Mouse (Mus musculus): ENCODE results near the gene Aqp12.

Aqp12 gene

DNA sequence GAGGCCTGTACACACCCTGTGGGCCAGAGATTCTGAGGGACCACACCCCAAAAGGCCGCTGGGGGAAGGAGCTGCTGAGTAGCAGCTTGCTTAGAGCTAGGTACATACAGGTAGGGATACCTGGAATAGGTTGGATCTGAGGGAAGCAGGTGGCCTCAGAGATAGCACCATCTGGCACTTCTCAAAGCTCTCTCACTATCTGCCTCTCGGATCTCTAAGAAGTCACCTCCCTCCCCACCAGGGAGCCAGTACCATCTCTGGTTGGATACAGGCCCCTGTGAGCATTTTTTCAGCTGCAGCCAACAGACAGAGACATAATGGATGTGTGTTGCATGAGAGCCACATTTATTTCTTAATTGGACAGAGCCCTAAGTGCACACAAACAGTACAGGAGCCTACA is 9.0 kb downstream of the Aqp12 start:
- DNase-seq (ENCODE audit: low spot score): no peak

DNA sequence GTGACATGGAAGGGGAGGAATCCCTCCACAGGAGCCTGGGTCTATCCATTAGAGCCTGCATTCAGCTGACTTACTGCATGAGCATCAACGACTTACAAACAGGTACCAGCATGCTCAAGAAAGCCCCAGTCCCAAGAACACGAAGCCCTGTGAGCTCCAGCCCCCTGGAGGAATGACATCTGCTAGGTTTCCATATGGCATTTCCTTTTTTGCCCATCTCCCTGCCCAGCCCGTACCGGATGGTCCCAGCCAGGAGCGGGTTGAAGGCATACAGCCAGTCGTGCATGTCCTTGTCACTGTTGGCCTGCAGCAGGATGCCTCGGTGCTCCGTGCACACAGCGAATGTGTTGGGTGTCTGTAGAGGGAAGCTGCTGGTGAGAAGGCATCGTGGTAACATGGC is 12.6 kb downstream of the Aqp12 start:
- no peak for DNase-seq (ENCODE audit: low spot score)

DNA sequence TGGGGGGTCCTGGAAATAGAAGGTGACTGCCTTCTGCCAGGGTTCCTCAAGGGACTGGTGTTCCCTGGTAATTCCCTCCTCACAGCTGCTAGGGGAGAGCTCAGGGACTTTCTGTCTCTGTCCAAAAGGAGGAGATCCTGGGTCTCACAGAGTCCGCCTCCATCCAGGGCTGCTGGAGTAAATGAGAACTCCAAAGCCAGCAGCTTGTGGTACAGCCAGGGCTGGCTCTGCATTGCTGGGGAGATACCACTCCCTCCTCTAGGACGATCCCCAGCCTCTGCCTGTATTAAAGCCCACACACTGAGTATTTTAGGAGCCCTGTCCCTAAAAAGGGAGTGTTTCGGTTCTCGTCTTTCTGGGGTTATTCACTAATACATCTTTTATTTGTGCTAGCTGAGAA is 14.5 kb downstream of the Aqp12 start:
- DNase-seq (ENCODE audit: low spot score): no peak

DNA sequence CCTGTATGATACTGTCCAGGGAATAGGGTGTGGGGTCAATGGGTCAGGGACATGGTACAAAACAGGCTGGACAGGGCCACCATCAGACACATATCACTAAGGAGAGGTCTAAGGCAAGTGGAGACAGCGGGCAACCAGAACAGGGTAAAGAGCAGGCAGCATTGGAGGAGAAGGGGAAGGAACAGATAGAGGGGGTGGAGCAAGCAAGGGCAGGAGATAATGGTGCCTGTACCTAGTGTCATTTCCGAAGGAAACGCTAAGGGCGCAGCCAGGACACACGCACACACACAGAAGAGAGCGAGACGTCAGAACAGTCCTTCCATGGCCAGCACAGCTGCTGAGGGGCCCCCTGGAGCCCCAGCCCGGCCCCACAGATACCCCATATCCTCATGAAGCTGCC is 20.5 kb downstream of the Aqp12 start:
- no peak for DNase-seq (ENCODE audit: low spot score)

DNA sequence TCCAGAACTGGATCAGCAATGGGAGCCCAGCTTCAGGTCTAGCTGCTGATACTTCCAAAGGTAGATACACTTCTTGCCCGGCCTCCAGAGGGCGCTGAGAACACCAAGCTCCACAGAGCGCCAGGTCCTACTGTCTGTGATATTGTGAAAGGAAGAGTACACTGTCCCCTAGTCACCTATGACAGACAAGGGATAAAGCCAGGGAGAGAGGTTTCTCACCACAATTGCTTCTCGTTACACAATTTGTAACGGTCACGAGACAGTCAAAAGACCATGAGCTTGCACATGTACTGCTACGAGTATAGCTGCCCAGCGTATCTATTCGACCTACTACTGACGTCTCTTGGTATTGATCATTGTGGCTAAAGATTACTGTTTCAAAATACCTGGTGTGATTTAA is 23.3 kb downstream of the Aqp12 start:
- DNase-seq (ENCODE audit: low spot score): no peak

DNA sequence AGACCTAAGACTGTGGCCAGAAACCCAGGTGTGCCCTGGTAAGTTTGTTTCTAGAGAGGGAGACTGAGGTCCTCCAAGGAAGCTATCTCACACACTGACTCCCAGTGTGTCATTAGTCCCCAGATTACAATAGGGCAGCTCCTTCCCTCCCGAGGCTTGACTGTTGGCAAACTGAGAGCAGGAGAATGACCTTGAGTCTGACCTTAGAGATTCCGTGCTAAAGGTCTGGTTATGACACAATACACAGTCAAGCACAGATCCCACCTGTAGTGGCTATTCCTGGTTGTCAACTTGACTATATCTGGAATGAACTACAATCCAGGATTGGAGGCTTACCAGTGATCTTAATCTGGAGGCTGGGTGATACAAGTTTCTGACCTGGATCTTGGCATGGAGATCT is 23.9 kb downstream of the Aqp12 start:
- no peak for DNase-seq (ENCODE audit: low spot score)

DNA sequence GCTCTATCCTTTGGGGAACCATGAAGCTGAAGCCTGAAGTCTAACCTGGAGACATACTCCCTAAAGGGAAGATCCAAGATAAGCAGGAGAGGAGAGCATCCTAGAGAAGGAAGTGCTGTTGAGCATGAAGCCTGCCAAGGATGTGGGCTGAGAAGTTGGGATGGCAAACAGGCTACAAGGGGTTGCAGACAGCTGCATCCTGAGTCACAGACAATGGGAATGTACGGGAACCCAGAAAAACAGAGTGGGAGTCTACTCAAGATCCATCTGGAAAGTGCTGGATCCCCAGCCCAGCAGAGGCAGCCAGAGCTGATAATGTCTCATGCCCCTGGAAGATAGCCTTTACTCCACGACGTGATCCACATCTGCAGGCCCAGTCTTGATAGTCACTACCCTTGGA is 25.1 kb downstream of the Aqp12 start:
- no peak for DNase-seq (ENCODE audit: low spot score)

DNA sequence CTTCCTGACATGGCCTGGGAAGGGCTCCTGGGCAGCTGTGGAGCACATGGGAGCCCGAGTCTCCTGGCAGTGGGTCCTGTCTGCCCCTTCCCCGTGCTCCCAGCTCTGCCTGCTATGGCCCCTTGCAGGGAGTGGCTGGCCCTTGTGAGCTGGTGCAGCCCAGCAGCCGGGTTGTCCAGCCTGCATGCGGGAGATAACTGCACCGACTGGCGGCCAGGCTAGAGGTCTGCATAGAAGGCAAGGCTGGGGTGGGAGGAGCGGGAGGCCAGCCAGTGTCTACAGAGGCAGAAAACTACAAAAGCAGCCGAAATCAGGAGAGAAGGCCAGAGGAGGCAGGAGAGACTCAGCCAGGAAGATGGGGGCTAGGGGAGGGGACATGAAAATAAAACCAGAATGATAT is 27.9 kb downstream of the Aqp12 start:
- DNase-seq (ENCODE audit: low spot score): no peak

DNA sequence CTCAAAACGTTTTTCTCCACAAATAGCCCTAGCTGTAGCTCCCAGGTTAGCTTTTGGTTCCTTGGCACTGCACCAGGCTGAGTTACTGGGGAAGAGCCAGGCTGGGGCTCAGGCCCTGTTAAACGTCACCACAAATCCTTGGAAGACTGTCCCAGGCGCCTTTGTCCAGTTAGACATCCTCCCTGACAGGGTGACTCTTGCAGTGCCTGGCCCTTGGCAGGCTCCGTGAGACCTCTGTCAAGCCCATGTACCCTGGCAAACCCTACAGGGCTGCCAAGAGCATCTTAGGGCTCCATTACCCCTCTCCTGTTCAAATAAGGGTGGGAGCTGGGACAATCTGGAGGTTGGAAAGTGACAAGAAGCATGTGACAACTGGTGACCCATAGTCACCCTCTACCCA is 29.8 kb downstream of the Aqp12 start:
- DNase-seq (ENCODE audit: low spot score): no peak

DNA sequence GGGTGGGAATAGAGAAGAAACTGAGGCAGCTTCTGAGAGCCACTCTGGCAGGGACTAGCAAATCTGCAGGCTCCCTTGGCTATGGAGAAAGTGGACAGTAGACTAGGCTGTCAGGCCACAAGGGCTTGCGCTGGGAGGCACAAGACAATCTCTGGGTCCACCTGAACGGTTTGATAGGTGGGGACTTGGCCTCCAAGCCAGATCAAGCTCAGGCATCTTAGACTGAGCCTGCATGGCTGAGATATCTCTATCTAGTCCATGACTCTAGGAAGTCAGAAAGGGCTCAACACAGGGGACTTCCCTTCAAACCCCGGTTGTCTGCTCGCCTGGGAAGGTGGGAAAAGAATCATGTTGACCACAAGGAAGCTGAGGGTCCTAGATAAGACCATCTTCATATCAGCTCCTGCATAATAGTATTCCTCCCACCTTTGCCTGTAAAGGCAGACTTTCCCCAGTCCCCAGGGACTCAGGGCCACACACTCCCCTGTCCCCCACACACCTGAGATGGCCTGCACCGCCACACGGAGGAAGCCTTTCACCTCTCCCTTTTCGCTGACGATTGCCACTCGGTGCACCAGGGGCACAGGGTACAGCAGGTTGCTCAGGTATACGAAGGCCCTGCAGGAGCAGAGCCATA is 40.1 kb downstream of the Aqp12 start:
- no peak for DNase-seq (ENCODE audit: low spot score)

DNA sequence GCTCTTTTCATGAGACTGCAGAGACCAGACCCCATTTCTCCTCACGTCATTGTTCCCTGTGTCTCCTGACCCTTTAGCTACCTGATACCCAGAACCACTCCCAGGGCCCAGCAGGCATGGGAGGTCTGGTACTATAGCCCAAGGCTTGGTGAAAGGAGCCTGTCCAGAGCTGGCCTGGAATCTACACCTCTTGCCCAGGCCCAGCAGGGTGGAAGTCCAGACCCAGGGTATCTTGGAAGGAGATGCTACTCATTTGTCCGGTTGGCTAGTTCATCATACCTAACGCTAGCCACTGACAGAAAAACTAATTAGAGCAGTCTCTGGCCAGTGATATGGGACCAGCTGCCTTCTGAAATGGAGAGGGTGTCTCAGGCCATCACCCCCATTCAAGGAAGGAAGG is 43.9 kb downstream of the Aqp12 start:
- no peak for DNase-seq (ENCODE audit: low spot score)

DNA sequence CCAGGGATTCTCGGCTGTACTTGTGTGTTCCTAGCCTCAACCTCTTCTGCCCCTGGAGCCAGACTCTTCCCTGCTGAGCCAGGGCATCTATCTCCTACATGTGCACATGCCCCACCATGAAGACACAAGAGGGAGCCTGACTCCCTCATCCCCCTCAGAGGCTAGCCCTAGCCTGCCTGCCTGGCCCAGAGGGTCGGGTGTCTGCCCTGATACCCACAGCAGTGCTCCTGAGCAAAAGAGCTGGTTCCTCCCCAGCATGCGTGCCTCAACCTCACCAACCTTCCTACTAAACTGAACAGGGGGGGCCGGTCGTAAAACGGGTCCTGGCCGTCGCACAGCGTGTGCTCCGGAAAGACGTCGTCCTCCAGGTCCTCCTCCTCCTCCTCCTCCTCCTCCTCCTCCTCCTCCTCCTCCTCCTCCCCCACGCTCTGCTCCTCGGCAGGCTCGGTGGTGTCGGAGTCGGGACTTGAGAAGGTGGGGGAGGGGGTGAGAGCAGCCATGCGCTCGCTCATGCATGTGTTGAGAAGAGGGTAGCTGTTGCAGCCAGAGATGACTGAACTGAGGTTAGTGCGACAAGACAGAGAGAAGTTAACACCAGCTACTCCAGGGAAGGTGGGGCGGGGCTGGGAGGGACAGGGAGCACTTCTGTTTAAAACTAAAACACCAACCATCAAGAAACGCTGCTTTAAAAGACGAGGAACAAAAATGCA is 45.1 kb downstream of the Aqp12 start:
- DNase-seq (ENCODE audit: low spot score): no peak

Data from layer of hippocampus, adult 9-10 months (tissue).